Mouse (Mus musculus) left cerebral cortex, postnatal 10 days (tissue): Measurements from ENCODE around the gene Wdfy1. TPM values are rescaled to one million over a fixed set of nuclear protein-coding genes. Genes with fewer than 3 reads are reported as not detected.

Experiments used
- DNase-seq, 2 experiments: peaks; one replicate each; pipeline ENCODE4 v3.0.0; 2021 to 2022; ENCODE audit warnings: low spot score in 2 of 2, mixed read lengths in 1 of 2; ENCODE audit errors: extremely low spot score in 1 of 2
- intact Hi-C: fragments of 180-260 bp; cut with DNase I; formaldehyde crosslinking; loops from one replicate; pipeline ENCODE4 v1.15.1; 2025
- total RNA-seq, 2 experiments: library from RNA; stranded (reverse); gene quantifications; 2 replicates each; pipeline ENCODE4 v1.2.3; 2021

The Wdfy1 gene
- total RNA-seq, 2 experiments from 2014 or later, result 42.8 to 44.3 TPM

DNA sequence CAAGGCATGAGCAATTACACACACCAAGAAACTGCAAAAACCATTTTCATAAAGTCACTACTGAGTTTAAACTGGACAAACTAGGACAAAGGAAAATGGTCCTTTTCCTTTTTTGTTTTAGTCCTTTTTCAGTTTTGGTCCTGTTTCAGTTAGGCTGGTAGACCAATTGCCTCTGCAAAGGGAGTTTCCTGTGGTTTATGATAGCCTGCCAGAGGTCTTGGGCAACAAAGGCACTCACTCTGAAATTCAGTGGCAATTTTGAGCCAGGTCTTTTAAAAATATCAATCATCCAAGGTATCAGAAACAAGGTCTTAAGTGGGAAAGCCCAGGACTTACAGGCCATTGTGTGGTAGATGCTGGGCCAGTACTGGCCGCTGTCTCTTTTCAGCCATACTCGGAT lies 36.2 kb downstream of the Wdfy1 start:
- no peak for DNase-seq
- intact Hi-C loops, result no loop called here

DNA sequence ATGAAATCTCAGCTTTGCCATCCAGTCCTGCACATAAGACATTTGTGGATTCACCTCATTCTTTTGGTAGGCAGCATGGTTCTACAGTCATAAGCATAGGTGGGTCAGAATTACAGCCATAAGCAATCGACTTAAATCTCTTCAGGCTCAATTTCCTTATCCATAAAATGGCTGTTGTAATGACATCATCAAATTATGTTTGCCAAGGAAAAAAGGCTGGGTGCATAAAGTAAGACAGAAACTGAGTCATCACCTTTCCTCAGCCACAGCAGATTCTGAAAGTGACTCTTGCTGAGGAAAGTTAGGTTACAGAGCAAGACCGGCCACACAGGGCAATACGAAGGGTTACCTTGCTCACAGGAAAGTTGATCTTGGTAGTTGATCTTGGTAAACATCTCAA lies 39.5 kb downstream of the Wdfy1 start:
- DNase-seq, result no peak
- intact Hi-C loops, result no loop called here

DNA sequence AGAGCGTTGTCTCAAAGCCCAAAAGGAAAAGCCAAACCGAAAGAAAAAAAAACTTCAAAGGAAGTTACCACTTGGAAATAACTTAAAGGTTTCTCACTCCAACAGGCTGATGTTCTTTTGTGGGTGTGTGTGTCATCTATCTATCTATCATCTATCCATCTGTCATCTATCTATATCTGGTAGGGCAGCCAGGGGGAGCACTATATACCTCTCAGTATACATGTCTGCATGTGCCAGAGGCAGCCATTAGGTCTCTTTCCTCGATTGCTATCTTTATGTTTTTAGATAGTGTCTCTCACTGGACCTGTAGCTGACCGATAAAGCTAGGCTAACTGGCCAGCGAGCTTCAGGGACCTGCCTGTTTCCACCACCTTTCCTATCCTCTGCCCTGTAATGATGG lies 41.1 kb downstream of the Wdfy1 start:
- intact Hi-C loops, result no loop called here
- DNase-seq, result no peak

DNA sequence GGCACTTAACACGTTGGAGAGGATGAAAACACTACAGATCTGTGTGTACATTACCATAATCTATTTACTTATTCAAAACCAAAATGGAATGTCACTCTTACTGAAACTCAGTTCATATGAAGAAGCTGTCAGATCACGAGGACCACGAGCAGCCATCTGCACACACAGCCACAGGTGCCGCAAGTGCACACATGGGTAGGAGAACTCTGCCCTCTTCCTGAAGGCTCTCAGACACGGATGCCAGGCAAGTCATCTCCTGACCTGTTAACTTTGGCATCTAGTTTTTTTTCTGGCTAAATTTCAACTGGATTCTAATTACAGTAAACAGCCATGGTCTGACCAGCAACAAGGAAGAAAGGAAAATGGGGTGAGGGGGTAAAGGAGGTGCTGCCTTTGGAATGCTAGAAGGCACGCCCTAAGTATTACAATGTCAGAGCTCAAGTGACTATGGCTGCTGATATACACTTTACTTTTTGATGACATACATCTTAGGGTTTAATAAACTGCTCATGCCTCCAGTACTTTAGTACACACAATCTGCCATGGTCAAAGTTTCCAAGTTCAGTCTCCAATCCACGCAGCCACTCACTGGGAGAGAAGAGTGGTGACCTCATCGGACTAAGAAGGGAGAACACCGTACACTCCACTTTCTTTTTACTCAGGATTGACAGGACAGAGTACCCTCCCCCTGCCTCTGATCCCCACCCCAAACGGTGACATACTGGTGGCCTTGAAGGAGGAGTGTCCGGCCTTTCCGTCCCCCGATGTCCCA lies 61.6 kb downstream of the Wdfy1 start:
- DNase-seq, result no peak
- intact Hi-C loops, result no loop called here

DNA sequence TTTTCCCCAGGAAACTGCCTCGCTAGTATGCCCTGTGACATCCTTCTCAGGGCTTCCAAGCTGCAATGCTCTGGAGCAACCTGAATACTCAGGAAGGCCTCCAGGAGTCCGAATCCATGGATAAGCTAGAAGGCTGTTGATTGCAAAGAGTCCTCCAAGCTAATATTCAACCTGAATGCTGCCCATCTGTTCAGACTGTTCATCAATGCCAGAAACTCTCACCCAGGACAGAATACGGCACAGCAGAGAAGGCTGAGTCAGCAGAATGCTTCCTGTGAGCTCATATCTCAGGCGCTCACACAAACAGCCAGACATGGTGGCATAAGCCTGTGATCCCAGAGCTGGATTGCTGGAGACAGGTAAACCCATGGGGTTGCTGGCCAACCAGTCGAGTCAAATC lies 62.9 kb downstream of the Wdfy1 start:
- no peak for DNase-seq
- intact Hi-C loops, result no loop called here

DNA sequence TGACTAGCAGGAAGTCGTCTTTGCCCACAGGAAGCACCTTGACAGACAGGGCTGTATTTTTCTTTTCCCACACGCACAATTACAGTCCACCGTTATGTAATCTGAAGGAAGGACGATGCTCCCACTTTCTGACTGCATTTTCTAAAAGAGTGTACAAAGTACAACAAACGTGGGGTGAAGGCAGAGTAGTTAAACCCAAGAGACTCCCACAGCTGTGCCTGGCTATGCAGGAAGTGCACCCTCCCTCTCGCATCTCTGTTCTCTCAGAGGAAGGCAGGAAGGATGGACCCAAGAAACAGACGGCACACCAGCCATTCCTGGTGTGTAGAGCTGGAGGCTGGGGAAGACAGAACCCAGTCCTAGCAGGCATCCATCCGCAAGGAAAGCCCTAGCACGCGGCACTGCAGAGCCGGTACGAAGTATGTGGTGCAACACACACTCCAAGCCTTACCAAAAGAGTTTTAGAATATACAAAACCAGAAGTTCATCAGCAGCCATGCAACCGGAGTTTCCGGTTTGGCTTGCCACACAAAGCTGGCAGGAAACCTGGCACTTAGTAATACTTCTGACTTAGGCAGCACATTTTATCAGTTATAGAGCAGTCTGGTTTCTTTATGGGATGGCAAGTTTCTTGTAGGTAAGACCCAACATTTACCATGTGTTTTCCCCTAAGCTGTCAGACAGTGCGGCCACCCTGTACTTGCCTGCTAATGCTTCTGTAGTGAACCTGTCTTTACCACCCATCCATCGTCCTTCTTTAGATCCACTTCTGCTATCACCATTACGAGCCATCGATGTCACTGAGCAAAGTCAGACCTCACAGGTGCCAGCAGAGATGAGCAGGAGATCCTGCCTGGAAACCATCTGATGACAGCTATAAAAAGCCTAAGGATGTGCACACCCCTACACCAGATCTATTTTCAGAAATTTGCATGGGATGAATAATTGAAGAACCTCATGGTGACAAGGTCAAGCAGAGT lies 64.5 kb downstream of the Wdfy1 start:
- peak in 1 of 2 experiments; percentile 28 for DNase-seq
- intact Hi-C loops, result no loop called here

DNA sequence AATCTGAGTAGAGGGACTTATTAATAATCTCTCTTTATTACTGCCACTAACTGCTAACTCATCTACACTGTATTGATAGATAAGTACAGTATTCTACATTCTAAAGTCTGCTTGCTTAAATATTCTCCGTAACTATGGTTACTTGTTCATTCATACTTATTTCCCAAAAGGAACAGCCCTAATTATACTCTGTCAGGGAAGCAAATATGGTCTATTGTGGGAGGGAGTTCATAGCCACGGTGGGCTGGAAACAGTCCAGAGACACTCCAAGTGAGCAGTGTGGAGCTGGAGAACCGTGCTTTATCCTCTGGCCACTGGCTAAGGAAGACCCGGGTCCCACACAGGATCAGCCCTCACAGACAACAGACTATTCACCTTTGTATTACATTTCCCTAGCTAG lies 65.3 kb downstream of the Wdfy1 start:
- intact Hi-C loops, result no loop called here
- no peak for DNase-seq

DNA sequence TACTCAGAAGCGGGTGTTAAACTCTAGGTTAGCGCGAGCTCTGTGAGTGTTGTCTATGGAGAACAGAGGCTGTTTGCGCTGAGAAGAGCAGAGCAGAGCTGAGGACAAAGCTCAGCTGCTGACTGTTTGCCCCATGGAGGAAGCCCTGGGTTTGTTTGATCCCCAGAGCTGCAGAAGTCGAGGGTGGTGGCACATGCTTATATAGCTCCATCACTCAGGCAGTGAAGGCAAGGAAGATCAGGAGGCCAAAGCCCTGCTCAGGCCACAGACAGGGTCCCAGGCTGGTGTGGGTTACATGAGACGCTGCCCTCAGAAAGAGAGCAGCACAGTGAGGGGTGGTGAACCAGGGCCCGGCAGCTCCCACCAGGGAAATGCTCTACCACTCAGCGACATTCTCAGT lies 65.7 kb downstream of the Wdfy1 start:
- intact Hi-C loops, result no loop called here

DNA sequence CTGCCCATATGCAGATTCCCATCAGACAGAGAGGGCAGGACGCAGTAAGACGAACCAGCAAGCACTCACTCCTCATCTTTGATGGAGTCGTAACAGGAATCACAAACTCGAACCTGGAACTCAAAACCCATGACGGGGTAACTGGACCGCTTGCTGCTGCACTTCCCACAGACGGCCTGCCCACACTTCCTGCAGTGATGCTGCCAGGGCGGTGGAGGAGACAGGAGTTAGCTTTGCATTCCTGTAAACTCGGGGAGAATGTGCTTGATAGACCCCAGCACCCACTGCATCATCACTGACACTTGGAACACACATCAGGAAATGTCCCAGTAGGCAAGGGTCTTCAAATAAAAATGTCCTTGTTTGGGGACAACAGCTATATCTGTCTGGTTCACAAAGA lies 68.6 kb downstream of the Wdfy1 start:
- intact Hi-C loops, result no loop called here
- no peak for DNase-seq

More for the DNA sequence above, 65.7 kb downstream of the Wdfy1 start:
- DNase-seq, result no peak

DNA sequence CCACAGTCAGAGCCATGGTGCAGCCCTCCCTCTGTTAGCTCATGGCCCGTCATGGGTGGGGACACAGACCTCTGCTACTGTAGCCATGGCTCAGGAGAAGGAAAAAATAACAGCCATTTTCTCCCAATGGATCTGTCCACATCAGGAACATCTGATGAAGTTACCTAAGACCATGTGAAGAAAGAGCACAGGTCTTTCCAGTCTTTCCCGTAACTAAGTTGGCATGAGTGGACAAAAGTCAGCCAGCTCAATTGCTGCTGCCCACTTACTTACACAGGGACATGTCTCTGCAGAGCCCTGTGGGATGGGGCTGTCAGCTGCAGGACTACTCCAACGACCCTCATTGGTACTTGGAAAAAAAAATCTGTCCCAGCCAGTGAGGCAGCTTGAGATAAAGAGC lies 69.2 kb downstream of the Wdfy1 start:
- intact Hi-C loops, result no loop called here
- no peak for DNase-seq

DNA sequence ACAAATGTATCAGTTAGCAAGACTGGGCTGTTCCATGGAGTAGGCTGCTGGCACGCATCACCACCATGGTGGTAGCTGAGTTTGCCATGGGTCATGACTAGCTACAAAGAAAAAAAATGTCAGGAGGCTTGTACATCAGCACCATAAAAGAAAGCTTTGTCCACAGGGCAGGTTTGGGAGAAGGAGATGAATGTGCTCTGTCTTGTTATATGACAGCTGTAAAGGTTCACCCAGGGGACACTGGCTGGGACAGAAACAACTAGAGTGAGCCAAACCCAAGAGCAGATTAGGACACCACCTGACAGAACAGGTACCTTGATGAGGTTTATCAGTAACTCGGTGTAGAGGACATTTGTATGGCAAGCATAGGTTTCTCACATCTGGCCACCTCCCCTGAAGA lies 71.3 kb downstream of the Wdfy1 start:
- intact Hi-C loops, result no loop called here
- DNase-seq, result no peak

DNA sequence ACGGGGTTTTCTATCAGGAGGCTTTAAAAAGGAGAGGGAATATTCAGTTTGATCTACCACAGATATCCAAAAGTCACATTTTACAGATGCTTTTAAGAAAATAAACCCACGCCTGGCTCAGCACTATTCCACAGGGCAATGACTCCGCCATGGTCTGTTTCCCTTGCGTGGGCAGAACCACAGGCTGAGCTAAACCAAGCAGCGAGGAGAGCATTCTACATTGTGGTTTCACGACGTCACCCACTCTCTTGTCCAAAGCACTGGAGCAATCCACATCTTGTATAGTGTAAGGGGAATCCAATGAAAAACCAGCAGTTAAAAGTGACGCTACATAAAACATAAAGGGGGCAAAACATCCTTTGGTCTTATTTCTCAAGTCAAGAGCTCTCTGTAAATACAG lies 72.4 kb downstream of the Wdfy1 start:
- no peak for DNase-seq
- intact Hi-C loops, result no loop called here

DNA sequence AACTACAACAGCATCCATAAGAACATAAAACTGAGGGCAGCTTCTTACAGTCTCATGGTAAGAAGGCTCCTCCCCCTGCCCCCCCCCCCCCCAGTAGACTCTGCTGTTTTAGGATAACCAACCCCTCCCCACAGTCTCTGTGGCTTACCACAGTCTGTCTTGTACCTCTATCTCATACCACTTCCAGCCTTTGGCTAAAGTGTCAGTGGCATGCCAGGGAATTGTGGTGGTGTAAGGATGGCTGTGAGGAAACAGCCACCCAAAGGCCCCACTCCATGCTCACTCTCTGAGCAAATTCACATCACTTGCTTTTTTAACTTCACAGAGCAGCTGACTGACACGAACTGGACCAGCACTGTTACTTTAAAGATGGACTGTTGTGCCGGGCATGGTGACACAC lies 77.4 kb downstream of the Wdfy1 start:
- DNase-seq, result no peak
- intact Hi-C loops, result no loop called here

DNA sequence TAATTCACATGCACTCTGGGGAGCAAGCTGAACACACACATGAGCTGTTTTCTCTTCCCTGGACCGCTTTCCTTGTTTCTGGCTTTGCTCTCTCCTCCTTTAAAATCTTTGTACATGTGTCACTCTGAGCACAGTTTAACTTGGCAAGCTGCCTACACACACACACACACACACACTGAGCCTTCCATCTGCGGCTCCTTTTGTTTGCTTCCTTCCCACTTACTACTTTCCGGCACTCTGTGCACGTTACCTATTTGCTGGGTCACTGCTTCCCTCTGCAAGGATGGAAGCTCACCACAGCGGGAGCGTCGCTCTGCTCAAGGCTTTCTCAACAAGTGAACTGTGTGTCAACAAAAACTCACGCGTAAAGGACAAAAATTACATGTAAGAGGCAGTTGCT lies 78.6 kb downstream of the Wdfy1 start:
- peak; percentile 23 to 55 for DNase-seq
- intact Hi-C loops, result no loop called here

DNA sequence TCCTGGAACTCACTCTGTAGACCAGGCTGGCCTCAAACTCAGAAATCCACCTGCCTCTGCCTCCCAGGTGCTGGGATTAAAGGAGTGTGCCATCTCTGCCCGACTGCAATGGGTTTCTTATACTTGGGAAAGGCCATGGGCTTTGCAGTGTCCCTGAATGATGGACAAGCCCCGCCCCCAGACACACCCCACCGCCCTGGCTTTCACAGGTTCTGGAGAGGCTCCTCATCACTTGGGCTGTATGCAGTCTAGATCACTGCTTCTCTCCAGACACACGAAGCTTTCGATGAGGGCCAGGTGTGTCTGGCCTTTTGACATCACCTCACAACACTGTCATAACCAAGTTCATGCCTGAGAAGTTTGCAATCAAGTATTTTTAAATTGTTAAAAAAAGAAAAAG lies 79.0 kb downstream of the Wdfy1 start:
- intact Hi-C loops, result no loop called here
- no peak for DNase-seq

DNA sequence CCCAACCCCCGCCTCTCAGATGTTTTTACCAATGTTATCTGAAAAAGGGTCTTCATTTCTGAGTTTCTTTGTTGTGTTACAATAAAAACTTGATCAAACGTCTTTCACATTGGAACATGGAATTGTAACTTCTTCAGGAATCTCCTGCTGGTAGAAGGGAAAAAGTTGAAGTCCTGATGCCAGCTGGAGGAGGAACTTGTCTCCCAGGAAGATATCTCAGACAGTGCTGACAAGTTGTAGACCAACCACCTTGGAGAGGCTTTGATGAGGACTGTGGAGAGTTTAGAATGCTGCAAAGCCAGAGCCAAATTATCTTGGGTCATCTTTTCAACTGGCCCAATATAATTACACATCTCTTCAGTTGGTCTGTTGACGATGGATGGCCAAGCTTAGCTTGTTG lies 83.5 kb downstream of the Wdfy1 start:
- DNase-seq, result no peak
- intact Hi-C loops, result no loop called here

DNA sequence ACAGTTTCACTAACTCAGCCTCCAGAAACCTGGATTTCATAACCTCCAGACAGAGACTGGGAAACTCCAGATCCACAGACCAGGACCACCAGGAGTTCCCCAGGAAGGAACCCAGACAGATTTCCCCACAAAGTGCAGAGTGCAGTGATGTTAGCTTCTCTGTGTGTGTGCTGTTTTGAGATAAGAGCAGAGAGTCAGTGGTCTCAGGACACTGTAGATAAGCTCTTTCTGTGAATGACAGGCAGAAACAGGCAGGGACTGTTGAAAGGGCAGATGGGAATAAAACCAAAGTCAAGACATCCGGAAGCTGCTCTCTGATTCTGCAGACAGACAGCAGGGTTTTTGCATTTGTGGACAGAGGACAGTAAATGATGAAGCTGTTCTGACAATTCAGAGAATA lies 88.7 kb downstream of the Wdfy1 start:
- no peak for DNase-seq
- intact Hi-C loops, result loop anchor here (10.0 kb wide), 1 partner anchor 1162 kb away; no protein-coding TSS in a partner anchor

DNA sequence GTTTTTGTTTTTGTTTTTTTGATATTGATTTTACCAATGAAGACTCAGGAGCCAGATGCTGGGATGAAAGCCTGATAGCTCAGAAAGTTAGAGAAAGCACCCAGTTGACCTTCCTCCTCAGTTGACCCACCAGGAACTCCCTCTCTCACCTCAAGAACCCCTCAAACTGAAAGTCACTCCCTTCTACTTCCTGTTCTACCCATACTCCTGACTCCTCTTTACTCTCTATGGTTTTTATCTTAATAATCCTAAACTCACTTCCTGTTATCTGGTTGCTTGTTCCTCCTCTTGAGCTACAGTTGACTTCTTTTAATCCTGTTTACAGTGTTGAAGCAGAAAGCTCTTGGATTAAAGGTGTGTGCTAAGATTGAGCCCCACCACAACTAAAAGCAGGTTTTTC lies 91.9 kb downstream of the Wdfy1 start:
- intact Hi-C loops, result loop anchor here (10.0 kb wide), 1 partner anchor 1159 kb away; no protein-coding TSS in a partner anchor
- no peak for DNase-seq

DNA sequence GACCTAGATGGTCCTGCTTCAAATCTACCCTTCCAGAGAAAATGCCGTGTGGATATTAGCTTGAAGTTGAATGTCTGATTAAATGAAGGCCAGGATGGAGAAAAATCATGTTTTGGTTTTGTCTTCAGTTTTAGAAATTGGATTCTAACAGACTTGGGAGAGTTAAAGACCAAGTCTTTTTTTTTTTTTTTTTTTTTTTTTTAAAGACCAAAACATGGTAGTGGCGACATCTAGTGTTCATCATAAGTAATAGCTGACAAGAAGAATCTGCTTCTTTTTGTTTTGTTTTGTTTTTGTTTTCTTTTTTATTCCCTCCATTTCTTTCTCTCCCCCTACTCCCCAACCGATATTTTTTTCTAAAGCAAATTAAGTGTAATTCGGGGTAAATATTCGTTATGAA lies 93.0 kb downstream of the Wdfy1 start:
- intact Hi-C loops, result loop anchor here (2.0 to 10.0 kb wide), 2 partner anchors 958 to 1158 kb away; no protein-coding TSS in a partner anchor
- no peak for DNase-seq

DNA sequence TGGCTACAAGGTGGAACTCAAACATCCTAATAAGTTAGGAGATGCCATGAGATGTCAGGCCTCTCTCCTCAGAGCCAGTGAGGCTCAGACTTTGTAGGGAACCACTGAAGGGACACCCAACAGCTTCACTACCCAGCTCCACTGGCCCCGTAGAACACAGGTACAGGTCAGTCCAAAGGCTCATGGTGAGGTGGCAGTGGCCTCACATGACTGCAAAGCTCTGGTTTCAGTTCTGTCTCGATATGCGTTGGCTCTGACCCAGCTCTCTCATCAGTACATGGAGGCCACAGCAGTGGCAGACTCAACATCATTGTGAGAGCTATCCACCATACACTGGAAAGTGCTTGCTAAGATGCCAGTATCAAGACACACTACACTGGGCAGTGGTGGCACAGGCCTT lies 95.2 kb downstream of the Wdfy1 start:
- intact Hi-C loops, result loop anchor here (10.0 kb wide), 1 partner anchor 1156 kb away; no protein-coding TSS in a partner anchor
- DNase-seq, result no peak
